ENCODE assay signal across 1 mouse cellular context in the genomic region with DNA sequence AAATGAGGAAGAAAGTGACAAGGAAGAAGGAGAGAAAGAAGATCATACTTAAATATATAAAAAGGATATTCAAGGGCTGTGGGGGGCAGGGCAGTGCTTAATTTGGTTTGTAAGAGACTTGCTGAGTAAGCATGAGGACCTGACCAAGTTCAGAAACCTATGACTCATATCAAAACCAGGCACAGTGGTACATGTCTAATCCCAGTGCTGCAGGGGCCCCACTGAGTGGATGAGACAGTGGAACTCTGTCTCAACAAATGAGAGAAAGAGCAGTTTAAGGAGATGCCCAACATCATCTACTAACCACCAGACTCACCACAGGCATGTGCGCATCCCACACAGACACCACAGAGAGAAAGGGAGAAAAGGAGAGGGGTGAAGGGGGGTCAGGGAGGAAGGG.
TF ChIP-seq lines count a peak whose summit lies in the region.

No protein-coding gene starts in this region.

TF ChIP-seq in CH12.LX, 34 proteins besides CTCF, POLR2A, EP300 and RAD21 (continued from another document):
- TF ChIP-seq POLR2AphosphoS2 (IDR thresholded peaks at IDR 0.05; ENCODE audit: low read depth, low read length) (no peak), USF1 (IDR thresholded peaks at IDR 0.05; ENCODE audit: low read depth, low read length) (no peak), TCF12 (IDR thresholded peaks at IDR 0.05; ENCODE audit: low read depth, low read length) (no peak), MAFK (IDR thresholded peaks at IDR 0.05; ENCODE audit: insufficient replicate concordance, low read length) (peak; percentile 96), MYC (IDR thresholded peaks at IDR 0.05; ENCODE audit: low read depth, low read length) (no peak), GABPA (IDR thresholded peaks at IDR 0.05; ENCODE audit: insufficient replicate concordance, low read depth, low read length) (no peak), MXI1 (IDR thresholded peaks at IDR 0.05; ENCODE audit: low read depth, low read length) (no peak), MAZ (IDR thresholded peaks at IDR 0.05; ENCODE audit: low read depth, low read length) (no peak), CHD1 (IDR thresholded peaks at IDR 0.05; ENCODE audit: low read depth, low read length) (no peak), ZKSCAN1 (IDR thresholded peaks at IDR 0.05; ENCODE audit: borderline replicate concordance, low read depth, low read length) (no peak), JUND (conservative IDR thresholded peaks at IDR 0.05; ENCODE audit: low read depth, low read length) (peak; percentile 85), TBP (conservative IDR thresholded peaks at IDR 0.05; ENCODE audit: low read depth, low read length) (no peak), MEF2A (IDR thresholded peaks at IDR 0.05; ENCODE audit: borderline replicate concordance, low read depth, low read length) (0 out of 2 replicates have a peak, but pooled peaks have one; percentile 8), ZMIZ1 (IDR thresholded peaks at IDR 0.05; ENCODE audit: low read depth, low read length) (no peak), IRF4 (IDR thresholded peaks at IDR 0.05; ENCODE audit: low read depth, low read length) (peak; percentile 88)
